In genomic region chr13:56094544-56094943, GRCm38 (mm10) we compare ENCODE assay signal across 17 mouse cellular contexts. TPM values are rescaled to one million over a fixed set of nuclear protein-coding genes. Genes with fewer than 3 reads are reported as not detected.
A peak's percentile ranks its signal among the peaks of the same experiment; 100 is the strongest.
DNase-seq lines count a peak whose midpoint lies in the region; ATAC-seq and TF ChIP-seq lines count a peak whose summit lies in the region.
"Had no signal": no experiment of that assay in that cellular context is flagged by ENCODE, and none has a peak within 500 bp of the region (broad histone marks: within the 10 kb centered on the region; RNA-seq: fewer than 3 reads in every experiment).

No protein-coding gene starts in this region.

- H3K4me2 ChIP-seq in heart, embryonic 15.5 days = no peak overlapping the region
- no peak overlapping the region for H3K4me2 ChIP-seq in hindbrain, postnatal 0 days (ENCODE audit: low read depth, low read length)
- H3K4me2 ChIP-seq in stomach, postnatal 0 days (replicated peaks; ENCODE audit: low read depth) = no peak overlapping the region
- H3K4me2 ChIP-seq: limb, embryonic 15.5 days had no signal

- 0 out of 2 replicates have a peak, but pooled peaks have one; percentile 7 for ATAC-seq in heart, embryonic 15.5 days (replicated peaks; ENCODE audit: insufficient number of reproducible peaks, insufficient read depth, low FRiP score, low read depth)
- ATAC-seq in hindbrain, postnatal 0 days = no peak
- 0 out of 2 replicates have a peak, but pooled peaks have one; percentile 10 for ATAC-seq in stomach, postnatal 0 days (ENCODE audit: low FRiP score, low TSS enrichment)
- ATAC-seq: liver, postnatal 0 days had no signal

- no peaks in the 10 kb centered on the region for H3K9me3 ChIP-seq in heart, embryonic 15.5 days (replicated peaks)
- no peaks in the 10 kb centered on the region for H3K9me3 ChIP-seq in hindbrain, postnatal 0 days (ENCODE audit: low read length)
- no peaks in the 10 kb centered on the region for H3K9me3 ChIP-seq in stomach, postnatal 0 days (ENCODE audit: control insufficient read depth, low read length)
- H3K9me3 ChIP-seq: limb, embryonic 15.5 days; midbrain, embryonic 10.5 days had no signal

- H3K27me3 ChIP-seq in heart, embryonic 15.5 days = no peaks in the 10 kb centered on the region
- H3K27me3 ChIP-seq in hindbrain, postnatal 0 days (ENCODE audit: insufficient read depth, low read length) = no peaks in the 10 kb centered on the region
- no peaks in the 10 kb centered on the region for H3K27me3 ChIP-seq in stomach, postnatal 0 days (ENCODE audit: control insufficient read depth, insufficient read depth, low read length)
- H3K27me3 ChIP-seq: limb, embryonic 15.5 days had no signal

- H3K4me3 ChIP-seq in heart, embryonic 15.5 days = no peak overlapping the region
- no peak overlapping the region for H3K4me3 ChIP-seq in hindbrain, postnatal 0 days (ENCODE audit: low read length)
- no peak overlapping the region for H3K4me3 ChIP-seq in stomach, postnatal 0 days (ENCODE audit: low read depth, low read length)
- H3K4me3 ChIP-seq: erythroblast, embryonic 14.5 days; left cerebral cortex, adult 2 months; limb, embryonic 15.5 days; midbrain, embryonic 10.5 days had no signal

- peak overlapping the region; percentile 63 for H3K27ac ChIP-seq in heart, embryonic 15.5 days
- peak overlapping the region; percentile 36; the same call in 1 of the 2 replicates for H3K27ac ChIP-seq in hindbrain, postnatal 0 days
- H3K27ac ChIP-seq in stomach, postnatal 0 days (replicated peaks) = 0 out of 2 replicates have a peak overlapping the region, but pooled peaks have one; percentile 4
- H3K27ac ChIP-seq: limb, embryonic 15.5 days; midbrain, embryonic 10.5 days had no signal

- no peak for TF ChIP-seq CTCF in hindbrain, postnatal 0 days (IDR thresholded peaks at IDR 0.05; ENCODE audit: low read depth)
- no peak for TF ChIP-seq CTCF in stomach, postnatal 0 days (IDR thresholded peaks at IDR 0.05; ENCODE audit: low read depth)

- no peak for TF ChIP-seq EP300 in stomach, postnatal 0 days (optimal IDR thresholded peaks at IDR 0.05)

- intact Hi-C loops in heart, postnatal 10 days (cut with DNase I) = loop anchor here (5.0 kb wide), 1 partner anchor 58 kb away; no protein-coding TSS in a partner anchor
- intact Hi-C loops in left cerebral cortex, postnatal 4 days (cut with DNase I) = no loop called here
- intact Hi-C loops in left cerebral cortex, postnatal 10 days (cut with DNase I) = no loop called here

- peaks cover 41% of the 10 kb centered on the region for H3K4me1 ChIP-seq in heart, embryonic 15.5 days (replicated peaks)
- H3K4me1 ChIP-seq in hindbrain, postnatal 0 days (ENCODE audit: insufficient read depth, low read length) = peaks cover 29% of the 10 kb centered on the region
- H3K4me1 ChIP-seq in stomach, postnatal 0 days (replicated peaks; ENCODE audit: control insufficient read depth, insufficient read depth) = no peaks in the 10 kb centered on the region
- H3K4me1 ChIP-seq: midbrain, embryonic 10.5 days had no signal

- no peak overlapping the region for H3K9ac ChIP-seq in heart, embryonic 15.5 days
- no peak overlapping the region for H3K9ac ChIP-seq in hindbrain, postnatal 0 days (replicated peaks; ENCODE audit: low read length)
- H3K9ac ChIP-seq in stomach, postnatal 0 days (ENCODE audit: low read length) = no peak overlapping the region
- H3K9ac ChIP-seq: limb, embryonic 15.5 days; liver, postnatal 0 days had no signal

- 57% methylated on average over 8 of the region's 8 CpGs for WGBS in heart, embryonic 15.5 days
- WGBS in hindbrain, postnatal 0 days = 56% methylated on average over 8 of the region's 8 CpGs
- WGBS in stomach, postnatal 0 days = 67% methylated on average over 8 of the region's 8 CpGs

- DNase-seq in heart, postnatal 10 days = no peak
- peak; percentile 35 for DNase-seq in left cerebral cortex, postnatal 4 days
- DNase-seq in left cerebral cortex, postnatal 10 days (ENCODE audit: extremely low spot score in 1 of 2, low spot score in 2 of 2) = no peak
- no peak for DNase-seq in hindbrain, postnatal 0 days (ENCODE audit: low spot score)
- no peak for DNase-seq in stomach, postnatal 0 days (ENCODE audit: low spot score)
- no peak for DNase-seq in retina, embryonic 14.5 days (ENCODE audit: low spot score)
- DNase-seq: adrenal gland, postnatal 14 days; cerebellum, adult 8-10 months; embryo, embryonic 11 days; gastrocnemius, postnatal 25 days; kidney, adult 9 months; liver, postnatal 0 days had no signal

- H3K36me3 ChIP-seq in heart, embryonic 15.5 days = peaks cover 22% of the 10 kb centered on the region; the same call in 1 of the 2 replicates
- H3K36me3 ChIP-seq in hindbrain, postnatal 0 days (ENCODE audit: insufficient read depth, low read length) = 0 out of 2 replicates have a peak, but pooled peaks cover 3% of the 10 kb centered on the region
- H3K36me3 ChIP-seq in stomach, postnatal 0 days (ENCODE audit: control insufficient read depth, insufficient read depth, low read length) = peaks cover 14% of the 10 kb centered on the region

RNA-seq across cellular contexts. Expression of gene H2afy, which starts 41.6 kb away (rescaled TPM):
- 98.9 and 135 TPM in 2 replicates for polyA plus RNA-seq in heart, embryonic 15.5 days (2015; fragmentation: Nextera tagmentation; extraction: Ambion mirVana)
- 10 to 100 TPM; 76.6 to 79.5 TPM for total RNA-seq in heart, postnatal 10 days (2021)
- 100 to 1,000 TPM; 114 to 116 TPM for total RNA-seq in left cerebral cortex, postnatal 4 days (2021)
- 10 to 100 TPM; 86.3 to 92.1 TPM for total RNA-seq in left cerebral cortex, postnatal 10 days (2021)
- 181 and 192 TPM in 2 replicates for total RNA-seq in hindbrain, postnatal 0 days (2014; rRNA removed)
- 175 and 193 TPM in 2 replicates for polyA plus RNA-seq in hindbrain, postnatal 0 days (2015; fragmentation: Nextera tagmentation; extraction: Ambion mirVana)
- polyA plus RNA-seq in stomach, postnatal 0 days (2015; fragmentation: Nextera tagmentation; extraction: Ambion mirVana) = 150 and 157 TPM in 2 replicates

Comparison
In these comparisons a context has a peak if more than half of its experiments do, and no peak if none do; other contexts are left out.
1. H3K27ac ChIP-seq: peak in every context shown above with its lines; median percentile 63 in heart, embryonic 15.5 days; 36 in hindbrain, postnatal 0 days; 4 in stomach, postnatal 0 days.